Mouse (Mus musculus): ENCODE measurements at regions not wholly inside any gene's neighbourhood (a gene's known extent, or its start where the extent isn't known, plus 50 kb on each side); places are given as distances from the start of the nearest gene placed in this dataset.

- no peak for TF ChIP-seq CTCF (IDR thresholded peaks at IDR 0.05; ENCODE audit: extremely low read depth, insufficient read length, insufficient replicate concordance, low read depth, low read length)
- TF ChIP-seq POLR2A (IDR thresholded peaks at IDR 0.05; ENCODE audit: low read depth, low read length) = no peak
- Histone ChIP-seq H3K27ac (ENCODE audit: insufficient read depth, low read depth, low read length) (no peak overlapping the region), H3K36me3 (ENCODE audit: control insufficient read depth, insufficient read depth, low read length) (no peaks in the 10 kb centered on the region), H3K4me1 (ENCODE audit: control insufficient read depth, insufficient read depth, insufficient read length, low read length) (peaks cover 4% of the 10 kb centered on the region), H3K4me3 (ENCODE audit: low read depth, low read length) (no peak overlapping the region), H3K27me3 (ENCODE audit: control insufficient read depth, insufficient read depth, low read length) (no peaks in the 10 kb centered on the region)
- 73% methylated on average over 7 of the region's 7 CpGs for WGBS
Observed at GRCm38 (mm10) chr14:61696290-61696842, 89.1 kb downstream of the Kcnrg start.

- 57% methylated on average over 13 of the region's 13 CpGs for WGBS
- Histone ChIP-seq H3K4me3 (ENCODE audit: low read depth, low read length) (no peak overlapping the region), H3K36me3 (ENCODE audit: control insufficient read depth, insufficient read depth, low read length) (no peaks in the 10 kb centered on the region), H3K27ac (ENCODE audit: insufficient read depth, low read depth, low read length) (no peak overlapping the region), H3K4me1 (ENCODE audit: control insufficient read depth, insufficient read depth, insufficient read length, low read length) (peaks cover 4% of the 10 kb centered on the region), H3K27me3 (ENCODE audit: control insufficient read depth, insufficient read depth, low read length) (no peaks in the 10 kb centered on the region)
- TF ChIP-seq POLR2A (IDR thresholded peaks at IDR 0.05; ENCODE audit: low read depth, low read length) (no peak), CTCF (IDR thresholded peaks at IDR 0.05; ENCODE audit: extremely low read depth, insufficient read length, insufficient replicate concordance, low read depth, low read length) (no peak)
Observed at GRCm38 (mm10) chr14:61696886-61697554, 89.8 kb downstream of the Kcnrg start.

GRCm38 (mm10) chr14:61697704-61698103, 90.4 kb downstream of the Kcnrg start:
- H3K4me3 ChIP-seq (ENCODE audit: low read depth, low read length) = no peak overlapping the region
- no peak for TF ChIP-seq CTCF (IDR thresholded peaks at IDR 0.05; ENCODE audit: extremely low read depth, insufficient read length, insufficient replicate concordance, low read depth, low read length)
- no peak for TF ChIP-seq POLR2A (IDR thresholded peaks at IDR 0.05; ENCODE audit: low read depth, low read length)
- no peaks in the 10 kb centered on the region for H3K27me3 ChIP-seq (ENCODE audit: control insufficient read depth, insufficient read depth, low read length)
- H3K27ac ChIP-seq (ENCODE audit: insufficient read depth, low read depth, low read length) = no peak overlapping the region
- H3K36me3 ChIP-seq (ENCODE audit: control insufficient read depth, insufficient read depth, low read length) = no peaks in the 10 kb centered on the region
- H3K4me1 ChIP-seq (ENCODE audit: control insufficient read depth, insufficient read depth, insufficient read length, low read length) = peaks cover 4% of the 10 kb centered on the region
- WGBS = 91% methylated on average over 10 of the region's 10 CpGs

GRCm38 (mm10) chr14:61698358-61699055, 91.2 kb downstream of the Kcnrg start:
- Histone ChIP-seq H3K4me1 (ENCODE audit: control insufficient read depth, insufficient read depth, insufficient read length, low read length) (peaks cover 4% of the 10 kb centered on the region), H3K27ac (ENCODE audit: insufficient read depth, low read depth, low read length) (no peak overlapping the region), H3K27me3 (ENCODE audit: control insufficient read depth, insufficient read depth, low read length) (no peaks in the 10 kb centered on the region), H3K36me3 (ENCODE audit: control insufficient read depth, insufficient read depth, low read length) (no peaks in the 10 kb centered on the region), H3K4me3 (ENCODE audit: low read depth, low read length) (no peak overlapping the region)
- TF ChIP-seq CTCF (IDR thresholded peaks at IDR 0.05; ENCODE audit: extremely low read depth, insufficient read length, insufficient replicate concordance, low read depth, low read length) (no peak), POLR2A (IDR thresholded peaks at IDR 0.05; ENCODE audit: low read depth, low read length) (no peak)
- 57% methylated on average over 12 of the region's 12 CpGs for WGBS

- 44% methylated on average over 7 of the region's 7 CpGs for WGBS
- H3K4me3 ChIP-seq (ENCODE audit: low read depth, low read length) = no peak overlapping the region
- no peaks in the 10 kb centered on the region for H3K27me3 ChIP-seq (ENCODE audit: control insufficient read depth, insufficient read depth, low read length)
- H3K4me1 ChIP-seq (ENCODE audit: control insufficient read depth, insufficient read depth, insufficient read length, low read length) = peaks cover 4% of the 10 kb centered on the region
- no peaks in the 10 kb centered on the region for H3K36me3 ChIP-seq (ENCODE audit: control insufficient read depth, insufficient read depth, low read length)
- TF ChIP-seq CTCF (IDR thresholded peaks at IDR 0.05; ENCODE audit: extremely low read depth, insufficient read length, insufficient replicate concordance, low read depth, low read length) (no peak), POLR2A (IDR thresholded peaks at IDR 0.05; ENCODE audit: low read depth, low read length) (no peak)
- H3K27ac ChIP-seq (ENCODE audit: insufficient read depth, low read depth, low read length) = no peak overlapping the region
Observed at GRCm38 (mm10) chr14:61699638-61700037, 92.4 kb downstream of the Kcnrg start.

- Histone ChIP-seq H3K4me1 (ENCODE audit: control insufficient read depth, insufficient read depth, insufficient read length, low read length) (peaks cover 4% of the 10 kb centered on the region), H3K27ac (ENCODE audit: insufficient read depth, low read depth, low read length) (no peak overlapping the region), H3K36me3 (ENCODE audit: control insufficient read depth, insufficient read depth, low read length) (no peaks in the 10 kb centered on the region), H3K27me3 (ENCODE audit: control insufficient read depth, insufficient read depth, low read length) (no peaks in the 10 kb centered on the region), H3K4me3 (ENCODE audit: low read depth, low read length) (no peak overlapping the region)
- TF ChIP-seq CTCF (IDR thresholded peaks at IDR 0.05; ENCODE audit: extremely low read depth, insufficient read length, insufficient replicate concordance, low read depth, low read length) = no peak
- TF ChIP-seq POLR2A (IDR thresholded peaks at IDR 0.05; ENCODE audit: low read depth, low read length) = no peak
- 72% methylated on average over 10 of the region's 10 CpGs for WGBS
Observed at GRCm38 (mm10) chr14:61701131-61701530, 93.9 kb downstream of the Kcnrg start.

- WGBS = 91% methylated on average over 3 of the region's 3 CpGs
Observed at GRCm38 (mm10) chr14:61703916-61704315, 96.7 kb downstream of the Kcnrg start.

More at GRCm38 (mm10) chr14:61703916-61704315, 96.7 kb downstream of the Kcnrg start:
- no peaks in the 10 kb centered on the region for H3K36me3 ChIP-seq (ENCODE audit: control insufficient read depth, insufficient read depth, low read length)
- TF ChIP-seq POLR2A (IDR thresholded peaks at IDR 0.05; ENCODE audit: low read depth, low read length) (no peak), CTCF (IDR thresholded peaks at IDR 0.05; ENCODE audit: extremely low read depth, insufficient read length, insufficient replicate concordance, low read depth, low read length) (no peak)
- H3K27ac ChIP-seq (ENCODE audit: insufficient read depth, low read depth, low read length) = no peak overlapping the region
- H3K27me3 ChIP-seq (ENCODE audit: control insufficient read depth, insufficient read depth, low read length) = no peaks in the 10 kb centered on the region; the same call in 1 of the 2 replicates
- H3K4me1 ChIP-seq (ENCODE audit: control insufficient read depth, insufficient read depth, insufficient read length, low read length) = no peaks in the 10 kb centered on the region
- H3K4me3 ChIP-seq (ENCODE audit: low read depth, low read length) = no peak overlapping the region

Data from small intestine, adult 2 months (tissue).